Mouse (Mus musculus) layer of hippocampus, postnatal 36 days (tissue): ENCODE measurements around the gene Pgp. TPM values are rescaled to one million over a fixed set of nuclear protein-coding genes. Genes with fewer than 3 reads are reported as not detected.

Source experiments
- DNase-seq, 2 experiments: peaks; one replicate each; pipeline ENCODE4 v3.0.0; 2022
- total RNA-seq, 2 experiments: library from RNA; stranded (reverse); gene quantifications; 2 replicates each; pipeline ENCODE4 v1.2.3; 2021

Pgp gene
- total RNA-seq, 2 experiments from 2014 or later = 62.3 to 66.4 TPM

- DNase-seq = no peak
Observed at GRCm38 (mm10) chr17:24485090-24485860, 15.1 kb downstream of the Pgp start.

GRCm38 (mm10) chr17:24488186-24488661, 18.0 kb downstream of the Pgp start, which contains the start of gene Caskin1:
Caskin1 (plus strand) TSS chr17:24488601.
- no peak for DNase-seq

DNA sequence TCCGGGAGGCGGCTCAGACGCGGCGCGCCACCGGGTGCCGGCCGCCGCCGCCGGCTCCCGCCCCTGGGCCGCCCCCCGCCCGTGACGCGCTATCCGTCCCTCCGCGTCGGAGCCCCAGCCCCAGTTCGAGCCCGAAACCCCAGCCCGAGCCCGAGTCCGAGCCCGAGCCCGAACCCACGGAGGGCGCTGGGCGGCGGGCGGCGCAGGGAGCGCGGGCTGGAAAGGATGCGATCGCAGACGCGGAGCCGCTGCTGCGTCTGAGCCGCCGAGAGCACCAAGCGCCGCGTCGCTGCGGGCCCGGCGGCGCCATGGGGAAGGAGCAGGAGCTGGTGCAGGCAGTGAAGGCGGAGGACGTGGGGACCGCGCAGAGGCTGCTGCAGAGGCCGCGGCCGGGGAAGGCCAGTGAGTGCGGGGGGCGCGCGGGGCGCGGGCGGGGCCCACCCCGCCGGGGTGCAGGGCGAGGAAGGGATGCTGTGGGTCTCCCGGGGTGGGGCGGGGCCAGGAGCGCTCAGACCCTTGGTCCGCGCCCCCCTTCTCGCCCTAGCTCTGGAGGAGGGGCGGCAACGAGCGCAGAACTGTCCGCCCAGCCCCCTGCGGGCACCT, 18.6 kb downstream of the Pgp start:
- DNase-seq = no peak

DNA sequence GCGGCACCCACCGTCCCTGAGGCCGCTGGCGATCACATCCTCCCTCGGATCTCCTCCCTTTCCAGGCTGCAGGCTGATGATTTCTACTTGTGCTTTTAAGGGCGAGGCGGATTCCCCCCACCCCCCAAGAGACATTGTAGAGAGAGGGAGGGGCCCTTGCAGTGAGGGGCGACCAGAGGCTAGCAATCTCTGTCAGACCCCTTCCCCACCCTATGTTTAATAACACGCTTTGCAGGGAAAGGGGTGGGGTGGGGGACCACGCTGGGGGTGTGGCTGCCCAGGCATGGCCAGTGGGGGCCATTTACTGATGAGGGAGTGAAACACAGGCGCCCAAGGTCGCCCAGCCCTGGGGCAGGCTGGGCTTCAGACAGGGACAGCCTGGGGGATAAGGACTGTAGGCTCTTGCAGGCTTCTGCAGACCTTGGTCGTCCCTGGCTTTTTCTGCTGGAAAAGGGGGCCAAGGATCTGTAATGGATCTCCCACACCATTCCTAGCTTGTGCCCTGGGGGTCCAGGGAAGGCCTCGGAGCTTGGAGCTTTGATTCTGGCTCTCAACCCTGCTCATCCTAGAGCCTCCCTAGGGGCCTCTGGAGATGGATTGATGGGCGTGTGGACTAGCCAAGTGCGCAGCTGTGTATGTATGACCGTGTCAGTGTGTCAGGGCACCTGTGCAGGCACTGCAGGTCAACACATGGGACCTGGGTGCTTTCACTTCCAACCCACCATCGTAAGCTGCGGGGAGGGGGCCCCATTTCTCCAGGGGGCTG, 19.3 kb downstream of the Pgp start:
- no peak for DNase-seq

GRCm38 (mm10) chr17:24490399-24490798, 20.2 kb downstream of the Pgp start:
- no peak for DNase-seq

DNA sequence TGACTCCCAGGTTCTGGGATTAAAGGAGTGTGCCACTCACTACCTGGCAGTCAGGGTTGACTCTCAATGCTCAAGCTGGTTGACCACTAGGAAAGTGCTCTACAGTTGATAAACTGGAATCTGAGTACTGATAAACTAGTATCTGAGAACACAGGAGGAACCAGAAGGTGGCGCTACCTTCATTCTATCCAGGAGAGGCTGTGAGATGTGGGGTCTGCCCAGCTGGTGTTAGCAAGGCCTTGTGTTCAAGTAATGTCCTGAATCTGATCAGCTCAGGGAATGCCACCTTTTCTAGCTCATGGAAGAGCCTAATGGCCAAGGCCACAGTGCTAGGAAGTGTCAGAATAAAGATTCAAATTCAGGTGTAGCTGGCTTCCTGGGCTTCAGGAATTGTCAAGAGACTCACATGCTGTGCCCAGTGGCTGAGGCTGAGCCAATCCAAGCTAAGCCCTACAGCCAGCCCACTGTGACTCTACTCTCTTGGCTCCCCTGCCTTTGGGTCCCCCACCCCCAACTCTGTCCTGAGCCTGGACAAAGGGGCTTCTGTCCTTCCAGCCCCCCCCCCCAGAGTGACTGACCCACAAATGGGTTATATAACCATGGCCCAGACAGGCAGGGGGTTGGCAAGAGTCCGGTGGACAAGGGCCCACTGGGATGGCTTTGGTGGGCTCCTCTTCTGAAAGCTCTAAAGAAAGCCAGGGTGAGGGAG, 24.6 kb downstream of the Pgp start:
- DNase-seq = peak in 1 of 2 experiments; percentile 58

DNA sequence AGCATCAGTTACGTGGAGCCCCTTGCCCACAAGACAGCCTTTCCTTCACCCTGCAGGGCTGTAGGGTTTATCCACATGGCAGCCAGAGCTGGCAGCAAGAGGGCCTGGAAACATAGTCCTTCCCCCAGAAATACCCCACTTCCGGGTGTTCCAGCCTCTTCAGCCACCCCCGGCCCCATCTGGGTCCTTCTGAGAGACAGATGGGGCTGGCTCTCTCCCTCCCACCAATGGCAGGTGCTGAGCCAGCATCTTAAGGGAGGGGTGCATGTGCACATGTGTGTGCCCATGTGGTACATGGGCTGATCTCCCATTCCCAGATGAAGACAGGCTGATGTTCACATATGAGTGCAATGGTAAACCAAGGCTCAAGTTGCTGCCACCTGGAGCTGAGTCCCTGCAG, 25.3 kb downstream of the Pgp start:
- peak; percentile 76 to 83 for DNase-seq

GRCm38 (mm10) chr17:24496026-24496425, 25.8 kb downstream of the Pgp start:
- no peak for DNase-seq

- no peak for DNase-seq
Observed at GRCm38 (mm10) chr17:24502208-24502607, 32.0 kb downstream of the Pgp start.

- DNase-seq = no peak
Observed at GRCm38 (mm10) chr17:24504085-24504484, 33.9 kb downstream of the Pgp start.

- no peak for DNase-seq
Observed at GRCm38 (mm10) chr17:24505286-24505955, 35.2 kb downstream of the Pgp start.

DNA sequence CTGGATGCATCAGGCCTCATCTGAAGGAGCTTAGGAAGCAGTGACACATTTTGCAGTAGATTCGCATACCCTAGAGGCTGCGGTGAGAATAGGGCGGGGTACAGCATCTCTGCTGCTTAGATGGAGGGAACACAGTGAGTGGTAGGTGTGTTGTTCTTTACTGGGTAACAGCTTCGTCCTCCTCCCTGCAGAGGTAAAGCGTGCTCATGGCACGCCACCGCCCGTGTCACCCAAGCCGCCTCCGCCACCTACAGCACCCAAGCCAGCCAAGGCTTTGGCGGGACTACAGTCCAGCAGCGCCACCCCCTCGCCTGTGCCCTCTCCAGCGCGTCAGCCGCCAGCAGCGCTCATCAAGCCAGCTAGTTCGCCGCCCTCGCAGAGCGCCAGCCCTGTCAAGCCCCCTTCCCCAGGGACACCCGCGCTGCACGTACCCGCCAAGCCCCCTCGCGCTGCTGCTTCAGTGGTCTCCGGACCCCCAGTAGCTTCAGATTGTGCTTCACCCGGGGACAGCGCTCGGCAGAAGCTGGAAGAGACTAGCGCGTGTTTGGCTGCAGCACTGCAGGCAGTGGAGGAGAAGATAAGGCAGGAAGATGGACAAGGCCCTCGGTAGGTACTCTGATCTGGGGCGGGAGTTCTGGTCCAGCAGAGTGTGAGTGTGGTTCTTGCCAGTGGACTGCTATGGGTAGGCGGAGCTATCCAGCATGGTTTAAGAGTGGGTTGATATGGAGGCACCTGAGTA, 36.3 kb downstream of the Pgp start:
- peak in 1 of 2 experiments; percentile 68 for DNase-seq

DNA sequence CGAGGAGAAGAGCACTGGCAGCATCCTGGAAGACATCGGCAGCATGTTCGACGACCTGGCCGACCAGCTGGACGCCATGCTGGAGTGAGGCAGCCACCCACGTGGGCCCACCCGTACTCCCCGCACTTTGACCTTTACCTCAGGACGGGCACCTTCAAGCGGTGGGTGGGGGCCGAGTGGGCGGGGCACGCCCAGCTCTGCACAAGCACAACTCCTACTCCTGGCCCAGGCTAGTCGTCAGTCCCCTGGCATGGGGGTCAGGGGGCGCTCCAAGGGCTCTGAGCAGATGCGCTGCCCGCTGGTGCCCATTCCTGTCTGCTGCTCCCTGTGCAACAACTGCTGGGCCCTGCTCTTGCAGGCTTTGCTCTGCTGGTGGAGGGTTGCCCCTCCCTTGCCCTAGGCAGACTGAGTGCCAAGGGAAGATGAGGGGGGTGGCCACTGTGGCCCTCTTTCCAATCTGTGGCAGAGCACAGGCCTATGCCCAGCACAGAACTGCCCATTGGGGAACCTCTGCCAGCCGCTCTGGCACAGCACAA, 37.0 kb downstream of the Pgp start:
- no peak for DNase-seq

DNA sequence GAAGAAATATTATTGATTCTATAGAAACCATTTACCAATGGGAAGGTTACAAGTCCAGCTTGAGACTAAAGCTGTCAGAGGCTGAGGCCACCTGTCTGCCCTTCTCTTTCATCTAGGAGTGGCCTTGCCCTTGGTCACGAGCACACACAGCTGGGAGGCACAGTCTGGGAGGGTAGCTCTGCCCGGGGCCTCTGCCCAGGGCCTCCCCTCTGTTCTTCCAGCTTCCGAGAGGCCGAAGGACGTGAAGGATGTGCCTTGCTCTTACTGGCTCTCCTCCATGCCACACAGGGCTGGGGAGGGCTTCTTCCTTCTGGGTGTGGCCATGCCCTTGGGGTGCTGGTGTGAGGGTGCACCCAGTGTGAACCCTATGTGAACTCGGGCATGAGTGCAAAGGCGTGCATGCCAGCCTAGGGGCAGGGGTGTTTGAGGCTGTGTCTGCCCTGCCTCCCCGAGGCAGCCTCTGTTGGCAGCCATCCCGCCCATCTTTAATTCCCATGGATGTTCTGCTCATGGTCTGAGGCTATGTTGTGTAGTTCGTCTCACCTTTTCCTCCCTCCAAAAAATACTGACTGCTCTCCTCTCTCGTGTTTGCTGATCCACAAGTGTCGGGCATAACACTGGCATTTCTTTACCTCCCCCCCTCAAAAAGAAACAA, 37.7 kb downstream of the Pgp start:
- DNase-seq = no peak

DNA sequence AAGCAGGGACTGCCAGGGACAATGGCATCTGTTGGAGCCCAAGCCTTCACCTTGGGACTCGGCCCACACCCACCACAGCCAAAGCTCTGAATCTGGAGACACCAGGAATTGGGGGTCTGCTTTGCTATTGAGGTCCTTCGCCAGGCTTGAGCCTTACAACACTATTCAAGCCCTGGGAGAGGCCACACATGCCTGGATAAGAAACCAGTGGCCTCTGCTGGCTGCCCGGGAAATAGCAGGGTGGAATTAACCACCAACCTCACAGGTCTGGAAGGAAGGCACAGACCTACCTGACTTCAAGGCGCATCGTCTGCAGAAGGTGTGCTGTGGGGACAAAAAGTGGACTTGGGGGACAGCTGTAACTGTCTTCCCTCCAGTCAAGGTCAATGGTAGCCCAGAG, 43.4 kb downstream of the Pgp start:
- DNase-seq = peak; percentile 72 to 75

- DNase-seq = no peak
Observed at GRCm38 (mm10) chr17:24514270-24515257, 44.4 kb downstream of the Pgp start.

DNA sequence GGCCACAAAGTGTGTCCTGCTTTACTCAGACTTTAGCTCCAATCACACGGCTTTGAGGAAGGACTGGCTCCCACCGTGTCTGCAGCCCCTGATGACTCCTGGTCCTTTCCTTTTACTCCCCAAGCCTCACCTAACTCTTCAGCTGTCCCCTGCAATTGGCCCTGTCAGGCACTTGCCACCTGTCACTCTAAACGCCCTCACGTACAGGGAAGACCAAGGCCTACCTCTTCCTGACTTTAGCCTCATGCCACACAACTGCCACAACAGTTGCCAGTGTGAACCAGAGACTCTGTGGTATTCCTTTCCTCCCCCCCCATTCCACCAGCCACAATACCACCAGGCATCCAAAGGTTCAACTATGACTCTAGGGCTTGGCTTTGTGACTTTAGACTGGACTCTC, 50.3 kb downstream of the Pgp start:
- no peak for DNase-seq
